Mouse (Mus musculus) adrenal gland, postnatal 36 days (tissue): ENCODE results near the gene B230217C12Rik. TPM values are rescaled to one million over a fixed set of nuclear protein-coding genes. Genes with fewer than 3 reads are reported as not detected.
"Not testable (repeated sequence)": the region's sequence is repeated elsewhere in the genome, so short reads cannot be mapped to it uniquely, and the experiment has no call there.

Source experiments
- DNase-seq, 2 experiments: peaks; one replicate each; pipeline ENCODE4 v3.0.0; 2021; ENCODE audit warnings: mixed read lengths in 1 of 2
- total RNA-seq, 2 experiments: library from RNA; stranded (reverse); gene quantifications; 2 replicates each; pipeline ENCODE4 v1.2.3; 2021

B230217C12Rik gene
- total RNA-seq, 2 experiments from 2014 or later, result 2.8 to 3.6 TPM

DNA sequence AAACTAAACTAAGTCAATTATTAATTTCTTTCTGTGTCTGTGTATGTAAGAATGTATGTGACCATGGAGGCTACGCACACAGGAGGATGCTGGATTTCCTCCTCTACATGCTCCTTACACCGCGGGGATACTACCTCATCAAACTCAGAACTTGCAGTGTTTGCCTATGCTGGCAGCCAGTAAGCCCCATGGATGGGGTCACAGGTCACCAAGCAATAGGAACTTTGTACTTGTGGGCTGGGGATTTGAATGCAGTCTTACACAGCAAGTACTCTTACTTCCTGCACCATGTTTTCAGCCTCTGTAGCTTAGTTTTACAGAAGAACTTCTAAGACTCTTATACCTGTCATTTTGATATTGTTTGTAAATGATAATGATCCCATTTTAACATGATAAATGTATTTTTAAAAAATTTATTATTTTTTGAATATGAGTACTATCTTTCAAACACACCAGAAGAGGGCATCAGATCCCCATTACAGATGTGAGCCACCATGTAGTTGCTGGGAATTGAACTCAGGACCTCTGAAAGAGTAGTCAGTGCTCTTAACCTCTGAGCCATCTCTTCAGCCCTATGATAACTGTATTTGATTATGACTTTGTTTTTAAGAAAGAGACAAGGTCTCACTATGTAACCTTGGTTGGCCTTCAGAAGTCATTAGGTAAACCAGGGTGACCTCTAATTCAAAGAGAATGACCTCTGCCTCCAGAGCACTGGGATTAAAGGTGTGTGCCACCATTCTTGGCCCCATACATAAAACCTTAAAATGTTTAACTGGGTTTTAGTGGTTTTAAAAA, 25.7 kb downstream of the B230217C12Rik start:
- no peak for DNase-seq

DNA sequence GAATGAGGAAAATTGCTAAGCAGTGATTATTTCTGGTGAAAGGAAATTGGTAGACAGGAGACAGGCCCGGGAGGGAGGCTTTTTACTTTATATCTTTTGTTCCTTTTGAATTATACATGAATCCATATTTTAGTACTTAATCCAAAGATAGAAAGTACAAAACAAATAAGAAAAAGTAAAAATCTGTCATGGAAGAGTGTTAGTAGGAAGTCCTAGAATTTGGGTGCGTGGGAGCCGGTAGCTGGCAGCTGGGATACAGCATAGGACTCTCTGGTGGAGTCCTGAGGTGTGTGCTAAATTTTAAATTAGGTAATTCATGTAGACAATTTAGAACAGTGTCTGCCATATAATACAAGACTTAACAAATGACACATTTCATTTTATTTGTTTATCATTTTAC, 27.0 kb downstream of the B230217C12Rik start:
- DNase-seq, result no peak

DNA sequence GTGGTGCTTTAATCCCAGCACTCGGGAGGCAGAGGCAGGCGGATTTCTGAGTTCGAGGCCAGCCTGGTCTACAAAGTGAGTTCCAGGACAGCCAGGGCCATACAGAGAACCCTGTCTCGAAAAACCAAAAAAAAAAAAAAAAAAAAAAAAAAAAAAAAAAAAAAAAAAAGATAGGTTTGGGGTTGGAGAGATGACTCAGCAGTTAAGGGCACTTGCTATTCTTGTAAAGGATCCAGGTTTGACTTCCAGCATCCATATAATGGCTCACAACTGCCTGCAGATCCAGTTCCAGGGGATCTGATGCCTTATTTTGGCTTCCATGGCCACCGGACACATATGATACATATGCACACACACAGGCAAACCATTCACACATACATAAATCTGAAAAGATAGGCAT, 31.8 kb downstream of the B230217C12Rik start:
- not testable (repeated sequence) for DNase-seq

DNA sequence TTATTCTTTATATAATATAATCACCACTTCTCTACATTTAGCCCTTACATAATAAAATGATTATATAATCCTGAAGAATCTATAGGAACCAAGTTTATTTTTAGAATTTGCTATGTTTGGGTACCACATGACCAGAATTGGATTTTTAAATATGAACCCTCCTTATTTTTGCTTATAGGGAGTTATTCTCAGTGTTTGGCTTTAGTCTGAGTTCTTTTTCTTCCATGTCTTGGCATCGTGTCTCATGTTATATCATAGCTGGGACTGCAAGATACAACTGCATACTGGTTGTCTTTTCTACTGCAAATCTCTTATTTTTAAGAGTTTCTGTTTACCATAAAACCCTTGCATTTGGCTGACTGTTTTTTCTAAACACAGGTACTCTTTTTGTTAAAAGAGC, 33.8 kb downstream of the B230217C12Rik start:
- DNase-seq, result no peak

DNA sequence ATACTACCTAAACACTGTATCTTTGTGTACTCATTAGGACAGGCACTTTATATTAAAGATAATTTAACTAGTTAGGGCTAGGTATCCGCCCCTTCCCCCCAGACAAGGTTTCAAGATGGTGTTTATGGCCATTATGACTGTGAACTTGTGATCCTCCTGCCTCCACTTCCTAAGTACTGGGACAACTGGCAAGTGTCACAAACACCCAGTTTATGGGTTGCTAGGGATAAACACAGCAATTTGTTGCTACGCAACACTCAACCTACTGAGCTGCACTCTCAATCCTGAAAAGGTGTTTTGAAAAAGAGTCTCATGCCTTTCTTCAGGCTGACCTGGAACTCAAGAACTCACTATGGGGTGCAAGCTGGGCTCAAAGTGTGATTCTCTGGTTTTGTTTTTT, 36.8 kb downstream of the B230217C12Rik start:
- DNase-seq, result no peak

DNA sequence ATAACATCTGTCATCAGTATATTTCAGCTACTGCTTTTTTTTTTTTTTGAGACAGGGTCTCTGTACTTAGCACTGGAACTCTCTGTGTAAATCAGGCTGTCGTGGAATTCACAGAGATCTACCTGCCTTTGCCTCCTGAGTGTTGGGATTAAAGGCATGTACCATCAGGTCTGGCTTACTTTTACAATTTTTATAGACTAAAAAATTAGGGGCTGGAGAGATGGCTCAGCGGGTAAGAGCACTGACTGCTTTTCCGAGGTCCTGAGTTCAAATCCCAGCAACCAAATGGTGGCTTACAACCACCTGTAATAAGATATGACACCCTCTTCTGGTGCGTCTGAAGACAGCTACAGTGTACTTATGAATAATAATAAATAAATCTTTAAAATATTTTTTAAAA, 39.8 kb downstream of the B230217C12Rik start:
- DNase-seq, result no peak

DNA sequence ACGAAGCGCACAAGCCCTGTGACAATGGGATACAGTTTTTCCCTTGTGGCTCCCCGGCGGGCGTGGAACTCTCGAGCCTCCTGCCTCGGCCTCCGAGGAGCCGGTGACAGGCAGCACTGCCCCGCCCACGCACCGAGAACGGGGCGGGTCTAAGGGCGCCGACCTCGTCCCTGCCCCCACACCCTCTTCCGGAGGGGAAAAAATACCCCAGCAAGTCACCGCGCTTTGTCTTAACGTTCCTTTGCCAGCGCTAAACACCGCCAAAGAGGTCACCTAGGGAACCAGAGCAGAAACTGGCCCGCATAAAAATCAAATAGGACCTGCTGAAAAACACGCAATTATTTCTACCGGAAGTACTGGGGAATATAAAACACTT, 43.0 kb downstream of the B230217C12Rik start:
- DNase-seq, result peak; percentile 71 to 85

DNA sequence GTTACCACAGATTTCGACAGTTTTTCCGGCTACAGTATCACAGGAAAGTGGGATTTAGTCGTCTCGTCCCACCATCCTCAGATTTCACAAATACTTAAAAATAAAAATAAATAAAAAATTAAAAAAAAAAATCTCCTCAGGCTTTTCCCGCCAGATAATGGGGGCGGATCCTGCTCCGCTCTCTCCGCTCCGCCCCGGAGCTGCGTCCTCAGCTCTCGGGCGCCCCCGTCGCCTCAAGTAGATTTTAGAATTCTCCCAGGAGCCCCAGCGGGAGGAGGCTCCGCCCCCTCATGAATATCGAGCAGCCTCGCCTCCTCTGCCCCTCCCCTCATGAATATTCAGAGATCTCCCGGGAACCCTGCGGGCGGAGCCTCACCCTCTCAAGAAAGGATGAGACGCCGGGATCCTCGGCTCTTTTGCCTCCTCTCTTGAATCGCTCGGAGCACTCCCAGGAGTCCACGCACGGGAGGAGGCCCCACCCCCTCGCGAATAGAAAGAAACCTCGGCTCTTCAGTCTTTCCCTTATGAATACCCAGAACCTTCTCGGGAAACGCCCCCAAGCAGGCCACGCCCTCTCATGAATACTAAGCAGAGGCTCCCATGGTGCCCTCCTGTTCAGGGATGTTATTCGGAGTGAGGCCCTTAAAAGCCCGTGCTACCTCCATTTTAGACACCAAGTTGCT, 43.5 kb downstream of the B230217C12Rik start, which contains the start of gene Fbxo47:
Fbxo47 (minus strand) TSS at position 237 of the 683 bp plus-strand sequence.
- DNase-seq, result peak; percentile 97 to 98

DNA sequence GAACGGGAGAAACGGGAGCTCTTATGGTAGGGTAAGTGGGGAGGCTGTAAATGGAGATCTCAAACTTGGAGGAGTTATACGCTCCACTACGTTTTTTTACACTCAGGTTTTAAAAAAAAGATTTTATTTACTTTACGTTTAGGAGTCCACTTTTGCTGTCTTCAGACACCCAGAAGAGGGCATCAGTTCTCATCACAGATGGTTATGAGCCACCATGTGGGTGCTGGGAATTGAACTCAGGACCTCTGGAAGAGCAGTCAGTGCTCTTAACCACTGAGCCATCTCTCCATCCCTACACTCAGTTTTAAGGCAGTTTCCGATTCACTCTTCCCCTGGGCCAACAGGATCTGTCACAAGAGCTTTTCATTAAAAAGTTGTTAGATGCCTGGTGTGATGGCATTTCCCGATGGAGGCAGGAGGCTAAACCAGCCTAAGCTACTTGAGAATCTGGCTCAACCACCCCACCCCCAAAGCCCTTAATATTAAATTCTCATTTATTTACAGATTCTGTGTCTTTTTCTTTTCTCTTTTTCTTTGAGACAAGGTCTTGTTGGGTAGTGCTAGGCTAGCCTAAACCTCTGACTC, 44.1 kb downstream of the B230217C12Rik start:
- DNase-seq, result no peak

DNA sequence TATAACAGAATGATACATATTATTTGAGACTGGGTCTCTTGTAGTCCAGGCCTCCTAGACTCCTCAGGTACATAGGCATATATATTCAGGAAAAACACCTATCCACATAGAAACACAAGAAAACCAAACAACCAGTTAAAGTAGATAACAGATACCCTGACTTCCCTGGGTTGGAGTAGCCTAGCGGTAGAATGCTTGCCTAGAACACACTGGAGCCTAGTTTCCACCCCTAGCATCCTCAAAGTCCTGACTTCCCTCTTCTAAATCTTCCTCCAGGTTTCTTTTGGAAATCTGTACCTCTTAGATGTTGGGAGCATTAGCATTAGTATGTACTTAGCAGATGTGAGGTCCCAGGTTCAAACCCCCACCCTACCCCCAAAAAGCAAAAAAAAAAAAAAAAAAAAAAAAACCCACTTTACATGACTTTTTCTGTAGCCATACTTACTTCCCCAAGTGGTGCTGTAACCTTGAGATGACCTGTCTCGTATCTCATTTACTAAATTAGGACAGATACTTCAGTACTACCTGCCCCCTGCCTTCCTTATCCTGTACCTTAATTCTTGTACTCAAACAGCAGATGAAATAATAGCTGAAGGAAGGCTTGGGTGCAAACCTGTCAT, 44.8 kb downstream of the B230217C12Rik start:
- no peak for DNase-seq

DNA sequence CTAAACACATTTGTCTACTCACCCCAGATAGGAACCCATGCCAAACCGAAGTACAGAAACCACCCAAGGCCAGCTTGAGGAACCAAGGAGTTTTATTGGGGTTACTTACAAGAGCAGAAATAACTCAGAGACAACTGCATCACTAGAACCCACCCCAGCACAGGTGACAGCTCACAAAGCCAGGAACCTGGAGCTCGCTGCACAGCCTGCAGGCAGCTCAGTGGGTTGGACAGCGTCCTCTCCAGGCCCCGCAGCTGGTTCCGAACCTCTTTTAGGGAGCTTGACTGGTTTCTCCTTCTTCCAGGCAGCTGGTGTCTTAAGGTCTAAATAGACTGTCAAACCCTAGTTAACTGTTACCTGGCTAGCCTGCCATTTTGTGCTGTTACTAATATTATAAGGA, 51.2 kb downstream of the B230217C12Rik start:
- no peak for DNase-seq

Other genes with a start within 250 kb of the B230217C12Rik start
- gene Epop, start 211.1 kb upstream of the B230217C12Rik start, total RNA-seq, result 1 to 10 TPM; 4.9 to 5.8 TPM
- gene Mllt6, start 177.4 kb upstream of the B230217C12Rik start, total RNA-seq, result 10 to 100 TPM; 38.6 to 41.5 TPM
- 100 to 1,000 TPM; 187 to 222 TPM for gene Cisd3, start 155.0 kb upstream of the B230217C12Rik start, total RNA-seq
- gene Pcgf2, start 140.3 kb upstream of the B230217C12Rik start, total RNA-seq, result 10 to 100 TPM; 25.7 to 28.5 TPM
- gene Psmb3, start 137.4 kb upstream of the B230217C12Rik start, total RNA-seq, result 100 to 1,000 TPM; 227 to 235 TPM
- gene Pip4k2b, start 96.1 kb upstream of the B230217C12Rik start, total RNA-seq, result 10 to 100 TPM; 27.5 to 29.6 TPM
- gene Cwc25, start 74.2 kb upstream of the B230217C12Rik start, total RNA-seq, result 10 to 100 TPM; 20.2 to 26.3 TPM
- gene 1700001P01Rik, start 64.9 kb upstream of the B230217C12Rik start, total RNA-seq, result not detected
- 100 to 1,000 TPM; 851 to 921 TPM for gene Rpl23, start 58.3 kb upstream of the B230217C12Rik start, total RNA-seq
- 100 to 1,000 TPM; 103 to 128 TPM for gene Lasp1, start 41.8 kb upstream of the B230217C12Rik start, total RNA-seq
- gene Fbxo47, start 43.4 kb downstream of the B230217C12Rik start, total RNA-seq, result 1 to 10 TPM in 1 of 2 experiments, under 1 TPM in 1; 0.63 to 1.6 TPM
- gene Plxdc1, start 145.7 kb downstream of the B230217C12Rik start, total RNA-seq, result 10 to 100 TPM in 1 of 2 experiments, 1 to 10 TPM in 1; 7.1 to 17.2 TPM
- under 1 TPM; 0.76 to 0.92 TPM for gene Arl5c, start 155.4 kb downstream of the B230217C12Rik start, total RNA-seq
- 1 to 10 TPM; 6.9 to 8.4 TPM for gene Cacnb1, start 182.3 kb downstream of the B230217C12Rik start, total RNA-seq
- 1,000 to 10,000 TPM; 1,174 to 1,217 TPM for gene Rpl19, start 185.9 kb downstream of the B230217C12Rik start, total RNA-seq
- 1 to 10 TPM; 1.7 to 6.9 TPM for gene Stac2, start 212.7 kb downstream of the B230217C12Rik start, total RNA-seq